Mouse (Mus musculus): Measurements from ENCODE around the gene Twist2. TPM values are rescaled to one million over a fixed set of nuclear protein-coding genes. Genes with fewer than 3 reads are reported as not detected.

Twist2 gene
- polyA plus RNA-seq (2017; shearing (Covaris generic)): not detected

GRCm38 (mm10) chr1:91800967-91801843 lies at the start of gene Twist2:
Gene Twist2, plus strand, starts transcription at chr1:91801461.

